Mouse (Mus musculus) olfactory bulb, adult 2 months (tissue): ENCODE measurements around the gene Mesp2.

Experiments used
- CTCF ChIP-seq: fragments of 200-500 bp; IDR thresholded peaks from 2 replicates; pipeline ENCODE4 v1.5.1; 2012; ENCODE audit warnings: low read depth, mild to moderate bottlenecking, low read length, moderate library complexity; ENCODE audit not compliant: insufficient read depth
- POLR2A ChIP-seq: fragments of 200-500 bp; IDR thresholded peaks from 2 replicates; pipeline ENCODE4 v1.6.1; 2012; ENCODE audit warnings: mild to moderate bottlenecking, low read depth, low read length, moderate library complexity; ENCODE audit not compliant: insufficient read depth

DNA sequence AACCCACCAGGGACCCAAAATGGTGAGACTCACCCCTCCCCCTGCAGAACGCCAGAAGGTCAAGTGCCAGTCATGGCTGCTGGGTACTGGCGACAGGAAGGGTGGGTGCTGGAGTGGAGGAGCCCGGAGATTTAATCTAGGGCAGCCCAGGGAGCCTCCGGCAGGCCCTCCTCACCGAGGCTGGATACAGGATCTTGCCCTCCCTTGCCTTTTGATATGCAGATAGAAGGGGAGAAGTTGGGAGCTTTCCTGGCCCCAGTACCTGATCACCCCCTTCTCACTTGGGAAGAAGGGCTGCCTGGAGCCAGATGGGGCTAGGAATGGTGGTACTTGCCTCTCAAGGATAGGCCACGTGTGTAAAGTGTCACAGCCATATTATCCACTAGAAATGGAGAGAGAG, 7.8 kb downstream of the Mesp2 start:
- no peak for TF ChIP-seq POLR2A
- TF ChIP-seq CTCF: no peak
